Mouse (Mus musculus): Measurements from ENCODE around the gene Dgkb. TPM values are rescaled to one million over a fixed set of nuclear protein-coding genes. Genes with fewer than 3 reads are reported as not detected.

Dgkb gene
- polyA plus RNA-seq, 1 experiment from 2014 or later = 0.04 TPM

GRCm38 (mm10) chr12:38586368-38586865 lies 768.9 kb downstream of the Dgkb start:
- DNase-seq (ENCODE audit: low spot score) = no peak

DNA sequence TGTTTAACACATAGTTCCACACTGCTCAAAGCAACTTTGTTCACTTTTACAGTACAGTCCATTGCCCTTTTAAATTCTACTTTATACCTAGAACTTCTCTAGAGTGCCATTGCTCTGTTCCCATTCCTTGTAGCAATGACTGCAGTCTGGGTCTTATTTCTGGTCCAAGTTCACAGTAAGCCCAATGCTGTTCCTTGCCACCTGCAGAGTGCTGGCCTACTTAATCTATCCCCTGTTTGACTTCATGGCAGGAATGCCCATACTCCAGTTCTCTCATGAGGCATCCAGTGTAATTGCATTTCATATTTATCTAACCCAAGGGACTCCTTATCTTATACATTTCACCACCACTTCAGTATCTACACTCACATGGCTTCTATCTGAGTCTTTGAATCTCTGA lies 772.4 kb downstream of the Dgkb start:
- DNase-seq (ENCODE audit: low spot score) = no peak

- no peak for DNase-seq (ENCODE audit: low spot score)
Observed at GRCm38 (mm10) chr12:38593653-38594052, 776.1 kb downstream of the Dgkb start.

DNA sequence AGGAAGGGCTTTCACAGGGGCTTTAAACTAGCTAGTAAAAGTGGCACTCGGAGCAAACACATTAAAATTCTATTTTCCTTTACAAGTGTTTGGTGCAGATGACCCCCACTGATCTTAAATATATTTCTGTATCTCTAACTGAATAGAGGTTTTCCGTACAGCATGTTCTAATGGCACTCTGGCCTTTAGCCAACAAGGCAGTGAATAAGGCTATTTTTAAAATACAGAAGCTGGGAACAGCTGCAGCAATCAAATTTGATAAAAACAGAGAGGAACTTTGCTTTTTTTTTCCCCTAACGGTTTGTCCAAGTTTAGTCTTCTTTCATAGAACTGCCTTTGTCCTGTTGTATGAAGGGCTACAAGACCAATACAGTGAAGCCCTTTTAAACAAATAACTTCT lies 776.5 kb downstream of the Dgkb start:
- no peak for DNase-seq (ENCODE audit: low spot score)

- no peak for DNase-seq (ENCODE audit: low spot score)
Observed at GRCm38 (mm10) chr12:38596416-38597062, 779.0 kb downstream of the Dgkb start.

DNA sequence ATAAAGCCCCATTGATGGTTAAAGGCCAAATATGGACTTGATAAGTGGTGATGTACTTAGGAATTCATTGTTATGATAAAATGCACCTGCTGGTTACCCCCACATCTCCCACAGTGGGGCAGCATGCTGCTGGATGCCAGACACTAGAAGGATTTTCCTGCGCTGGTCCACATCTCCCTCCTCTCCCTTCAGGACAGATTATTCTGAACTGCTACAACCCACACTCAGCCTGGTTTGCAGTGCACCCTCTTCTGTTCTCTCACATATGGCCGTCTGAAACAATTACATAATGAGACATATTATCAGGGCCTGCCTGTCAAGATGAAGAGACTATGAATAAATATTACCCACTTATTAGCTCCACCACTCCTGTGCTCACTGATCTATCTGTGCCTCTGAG lies 780.6 kb downstream of the Dgkb start:
- no peak for DNase-seq (ENCODE audit: low spot score)

- no peak for DNase-seq (ENCODE audit: low spot score)
Observed at GRCm38 (mm10) chr12:38600165-38600845, 782.8 kb downstream of the Dgkb start.

GRCm38 (mm10) chr12:38608104-38608503 lies 790.6 kb downstream of the Dgkb start:
- DNase-seq (ENCODE audit: low spot score) = no peak

- DNase-seq (ENCODE audit: low spot score) = no peak
Observed at GRCm38 (mm10) chr12:38668265-38668664, 850.7 kb downstream of the Dgkb start.

Measured in thymus, postnatal 0 days (tissue).